Mouse (Mus musculus) cortical plate, adult 2 months (tissue): ENCODE data around the gene C1rb. TPM values are rescaled to one million over a fixed set of nuclear protein-coding genes. Genes with fewer than 3 reads are reported as not detected.
"Not testable (repeated sequence)": the region's sequence is repeated elsewhere in the genome, so short reads cannot be mapped to it uniquely, and the experiment has no call there.

ENCODE experiments used
- H3K27ac ChIP-seq: fragments of 200-500 bp; 2 replicates; pipeline ENCODE4 v1.5.1; 2012; ENCODE audit warnings: low read length, control low read depth, inconsistent platforms; ENCODE audit not compliant: insufficient read depth
- H3K4me1 ChIP-seq: fragments of 200-500 bp; 2 replicates; pipeline ENCODE4 v1.6.1; 2011; ENCODE audit warnings: low read length; ENCODE audit not compliant: control insufficient read depth, insufficient read depth
- H3K4me3 ChIP-seq: fragments of 200-500 bp; 2 replicates; pipeline ENCODE4 v1.5.1; 2011; ENCODE audit warnings: mild to moderate bottlenecking, low read length, control low read depth; ENCODE audit not compliant: insufficient read depth
- CTCF ChIP-seq: fragments of 200-500 bp; IDR thresholded peaks from 2 replicates; pipeline ENCODE4 v1.5.1; 2011; ENCODE audit warnings: mild to moderate bottlenecking, control low read depth, low read length; ENCODE audit not compliant: insufficient read depth; ENCODE audit errors: extremely low read depth
- POLR2A ChIP-seq: fragments of 200-500 bp; IDR thresholded peaks from 2 replicates; pipeline ENCODE4 v1.6.1; 2011; ENCODE audit warnings: mild to moderate bottlenecking, low read length, control low read depth; ENCODE audit not compliant: insufficient read depth; ENCODE audit errors: extremely low read depth
- polyA plus RNA-seq: library from polyadenylated mRNA; depleted of rRNA; stranded (reverse); fragments of >200 nt; gene quantifications from 2 replicates; pipeline ENCODE4 v1.2.3, GENCODE M21; 2012; rRNA removed

The C1rb gene
- polyA plus RNA-seq, 1 experiment: not detected

DNA sequence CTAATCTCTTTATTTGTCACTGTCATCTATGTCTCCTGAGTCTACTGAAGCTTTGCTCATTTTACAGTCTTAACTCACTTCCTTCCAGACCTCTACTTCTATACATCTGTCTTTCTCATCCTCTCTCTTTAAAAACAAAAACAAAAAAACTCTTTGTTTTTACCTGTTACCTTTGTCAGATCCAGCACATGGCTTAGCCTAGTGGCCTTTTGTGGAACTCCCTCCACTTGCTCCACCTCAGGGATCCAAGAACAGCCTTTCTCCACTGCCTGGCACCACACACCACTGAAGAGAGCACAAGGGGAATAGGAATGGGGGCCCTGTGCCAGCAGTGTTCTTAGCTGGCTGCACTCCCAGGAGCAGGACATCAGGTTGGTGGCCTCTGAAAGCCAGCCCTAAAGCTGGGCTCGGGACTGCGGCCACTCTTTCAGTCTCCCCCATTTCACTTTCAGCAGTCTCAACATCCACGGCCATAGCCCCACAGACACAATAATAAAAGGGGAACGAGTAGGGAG is 22.1 kb downstream of the C1rb start:
- Histone ChIP-seq H3K4me3 (no peak overlapping the region), H3K4me1 (no peaks in the 10 kb centered on the region), H3K27ac (no peak overlapping the region)
- TF ChIP-seq CTCF (no peak), POLR2A (no peak)

DNA sequence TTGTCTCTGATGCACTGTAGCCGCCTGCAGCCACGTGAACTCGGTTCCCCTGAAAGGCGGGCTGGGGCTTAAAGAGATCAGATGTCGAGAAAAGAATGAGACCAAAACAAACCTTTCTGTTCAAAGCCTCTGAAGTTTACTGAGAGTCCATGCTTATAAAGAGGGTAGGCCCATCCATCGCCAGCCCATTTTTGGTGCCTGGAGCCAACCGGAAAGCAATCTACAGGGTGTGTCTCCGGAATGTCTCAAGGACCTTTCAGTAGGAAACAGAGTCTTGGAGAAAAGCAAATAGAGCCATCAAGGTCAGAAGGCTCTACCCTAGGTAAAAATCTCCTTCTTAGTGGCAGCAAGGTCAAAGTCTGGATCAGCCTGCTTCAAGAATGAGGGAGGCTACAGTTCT is 23.0 kb downstream of the C1rb start:
- no peak overlapping the region for H3K27ac ChIP-seq
- H3K4me3 ChIP-seq: no peak overlapping the region
- H3K4me1 ChIP-seq: no peaks in the 10 kb centered on the region
- TF ChIP-seq POLR2A: no peak
- no peak for TF ChIP-seq CTCF

DNA sequence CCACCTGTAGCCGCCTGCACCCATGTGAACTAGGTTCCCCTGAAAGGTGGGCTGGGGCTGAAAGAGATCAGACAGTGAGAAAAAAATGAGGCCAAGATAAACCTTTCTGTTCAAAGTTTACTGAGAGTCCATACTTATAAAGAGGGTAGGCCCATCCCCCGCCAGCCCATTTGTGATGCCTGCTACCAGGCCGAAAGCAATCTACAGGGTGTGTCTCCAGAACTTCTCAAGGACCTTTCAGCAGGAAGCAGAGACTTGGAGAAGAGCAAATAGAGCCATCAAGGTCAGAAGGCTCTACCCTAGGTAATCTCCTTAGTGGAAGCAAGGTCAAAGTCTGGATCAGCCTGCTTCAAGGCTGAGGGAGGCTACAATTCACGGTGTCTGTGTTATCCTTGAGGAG is 31.9 kb downstream of the C1rb start:
- H3K4me1 ChIP-seq: no peaks in the 10 kb centered on the region
- no peak for TF ChIP-seq POLR2A
- no peak for TF ChIP-seq CTCF
- H3K4me3 ChIP-seq: no peak overlapping the region
- H3K27ac ChIP-seq: no peak overlapping the region

DNA sequence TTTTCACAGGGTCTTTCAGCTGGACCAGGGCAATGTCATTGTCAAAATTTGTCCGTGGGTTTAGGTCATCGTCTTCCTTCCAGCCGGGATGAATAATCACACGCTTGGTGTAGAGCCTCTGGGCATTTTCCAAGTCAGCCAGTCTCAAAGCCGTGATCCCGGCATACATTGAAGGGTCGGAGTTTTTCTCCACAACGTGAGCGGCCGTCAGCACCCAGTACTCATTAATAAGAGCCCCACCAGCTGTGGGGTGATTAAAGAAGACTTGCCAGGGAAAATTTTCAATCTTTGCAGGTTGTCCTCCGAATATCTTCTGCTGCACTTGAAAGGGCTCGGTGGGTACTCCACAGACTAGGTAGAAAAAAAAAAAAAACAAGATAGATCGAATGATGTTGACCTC is 55.5 kb downstream of the C1rb start:
- H3K27ac ChIP-seq: no peak overlapping the region
- no peaks in the 10 kb centered on the region for H3K4me1 ChIP-seq
- no peak for TF ChIP-seq POLR2A
- TF ChIP-seq CTCF: no peak
- H3K4me3 ChIP-seq: no peak overlapping the region

DNA sequence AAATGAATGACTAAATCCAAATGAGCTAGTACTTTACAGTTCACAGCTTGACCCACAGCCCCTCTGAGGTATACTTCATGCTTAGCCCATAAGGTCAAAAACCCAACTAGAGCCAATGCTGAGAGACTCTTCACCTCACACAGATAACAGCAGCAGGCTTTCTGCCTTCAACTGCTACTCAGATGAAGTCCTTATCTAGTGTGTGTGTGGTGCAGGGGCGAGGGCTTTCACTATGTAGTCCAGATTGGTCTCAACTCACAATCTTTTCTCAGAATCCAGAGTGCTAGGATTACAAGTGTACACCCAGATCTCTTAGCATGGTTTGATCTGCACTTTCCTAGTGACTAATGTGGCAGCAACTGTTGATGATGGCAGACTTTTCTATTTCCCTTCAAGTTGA is 56.1 kb downstream of the C1rb start:
- not testable (repeated sequence) for H3K4me3 ChIP-seq, H3K4me1 ChIP-seq, H3K27ac ChIP-seq

DNA sequence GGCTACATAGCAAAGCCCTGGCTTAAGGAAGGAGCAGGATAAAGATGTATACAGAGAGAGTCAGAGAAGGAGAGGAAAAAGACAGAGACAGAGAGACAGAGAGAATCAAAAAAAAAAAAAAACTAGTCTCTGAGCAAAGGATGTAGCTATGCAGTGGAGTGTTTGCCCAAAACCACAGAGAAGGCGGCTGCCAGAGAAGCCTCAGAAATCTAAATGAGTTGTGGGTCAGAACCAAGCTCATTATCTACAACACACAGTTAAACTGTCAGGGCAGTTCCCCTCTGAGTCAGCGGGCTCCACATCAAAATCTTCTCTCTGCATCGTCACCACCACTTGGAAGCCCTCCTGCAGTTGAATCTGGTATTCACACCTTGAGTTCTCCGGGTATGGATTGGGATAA is 60.7 kb downstream of the C1rb start:
- H3K4me1 ChIP-seq: no peaks in the 10 kb centered on the region
- H3K27ac ChIP-seq: no peak overlapping the region
- H3K4me3 ChIP-seq: no peak overlapping the region
- TF ChIP-seq POLR2A (no peak), CTCF (no peak)

Other genes starting within 250 kb of the C1rb start
- 53.7 and 60.7 TPM in 2 replicates for gene Pex5, start 155.2 kb upstream of the C1rb start, polyA plus RNA-seq
- gene Clstn3, start 105.5 kb upstream of the C1rb start, polyA plus RNA-seq: 280 TPM in 2 replicates
- 0.19 and 0.38 TPM in 2 replicates for gene C1rl, start 77.2 kb upstream of the C1rb start, polyA plus RNA-seq
- gene C1ra, start 57.9 kb upstream of the C1rb start, polyA plus RNA-seq: 2.1 TPM in 2 replicates
- gene C1s1, start 27.9 kb upstream of the C1rb start, polyA plus RNA-seq: 4.0 and 4.4 TPM in 2 replicates
- 0.29 and 0.34 TPM in 2 replicates for gene C1s2, start 65.8 kb downstream of the C1rb start, polyA plus RNA-seq
- 45.3 and 47.6 TPM in 2 replicates for gene Lpcat3, start 92.7 kb downstream of the C1rb start, polyA plus RNA-seq
- 57.3 and 58.3 TPM in 2 replicates for gene Emg1, start 141.9 kb downstream of the C1rb start, polyA plus RNA-seq
- gene Phb2, start 142.0 kb downstream of the C1rb start, polyA plus RNA-seq: 104 and 105 TPM in 2 replicates
- gene Ptpn6, start 168.4 kb downstream of the C1rb start, polyA plus RNA-seq: 6.3 and 6.5 TPM in 2 replicates
- 340 and 352 TPM in 2 replicates for gene Grcc10, start 171.1 kb downstream of the C1rb start, polyA plus RNA-seq
- gene Gm45234, start 185.7 kb downstream of the C1rb start, polyA plus RNA-seq: not detected in 2 replicates
- 60.7 and 63.3 TPM in 2 replicates for gene Atn1, start 186.2 kb downstream of the C1rb start, polyA plus RNA-seq
- gene Eno2, start 199.4 kb downstream of the C1rb start, polyA plus RNA-seq: 741 and 755 TPM in 2 replicates
- 2.4 and 5.0 TPM in 2 replicates for gene Lrrc23, start 209.4 kb downstream of the C1rb start, polyA plus RNA-seq
- 4.4 and 4.8 TPM in 2 replicates for gene Spsb2, start 238.4 kb downstream of the C1rb start, polyA plus RNA-seq
- gene Tpi1, start 244.0 kb downstream of the C1rb start, polyA plus RNA-seq: 1,059 and 1,064 TPM in 2 replicates